Mouse (Mus musculus): Measurements from ENCODE around the gene Cand2.

GRCm38 (mm10) chr6:115772604-115773003 is 1.7 kb upstream of the Cand2 start:
- TF ChIP-seq ZC3H11A (IDR thresholded peaks at IDR 0.05; ENCODE audit: borderline replicate concordance, low read depth, low read length) (no peak), HCFC1 (IDR thresholded peaks at IDR 0.05; ENCODE audit: borderline replicate concordance, insufficient read depth, low read length) (no peak), ZNF384 (IDR thresholded peaks at IDR 0.05; ENCODE audit: low read depth, low read length) (no peak)
